Mouse (Mus musculus): ENCODE results near the gene Armh3. TPM values are rescaled to one million over a fixed set of nuclear protein-coding genes. Genes with fewer than 3 reads are reported as not detected.
A peak's percentile ranks its signal among the peaks of the same experiment; 100 is the strongest.
"Not testable (repeated sequence)": the region's sequence is repeated elsewhere in the genome, so short reads cannot be mapped to it uniquely, and the experiment has no call there.

The Armh3 gene
- total and polyA plus RNA-seq, 3 experiments, result 13.9 to 14.6 (median 14.2) TPM

GRCm38 (mm10) chr19:45807732-45808131, 190.6 kb downstream of the Armh3 start:
- DNase-seq, result no peak
- H3K4me3 ChIP-seq, result no peak overlapping the region
- no peak overlapping the region for H3K27ac ChIP-seq
- WGBS, result 90% methylated on average over 4 of the region's 4 CpGs
- H3K79me2 ChIP-seq (replicated peaks; ENCODE audit: control insufficient read depth, insufficient read depth, low read length), result no peaks in the 10 kb centered on the region
- intact Hi-C loops (cut with DNase I), result no loop called here
- no peaks in the 10 kb centered on the region for H3K36me3 ChIP-seq (ENCODE audit: control insufficient read depth, insufficient read depth, low read length)
- TF ChIP-seq POLR2A (IDR thresholded peaks at IDR 0.05; ENCODE audit: insufficient read depth, low read depth, low read length) (no peak), CTCF (IDR thresholded peaks at IDR 0.05) (no peak), EP300 (IDR thresholded peaks at IDR 0.05; ENCODE audit: insufficient read depth, low read depth, low read length) (no peak)
- H3K4me1 ChIP-seq (ENCODE audit: control insufficient read depth, insufficient read depth, low read length), result no peaks in the 10 kb centered on the region
- no peaks in the 10 kb centered on the region for H3K27me3 ChIP-seq (ENCODE audit: control insufficient read depth, insufficient read depth, low read length)
- no peak overlapping the region for H3K9ac ChIP-seq (ENCODE audit: low read depth, low read length)

GRCm38 (mm10) chr19:45805817-45806216, 192.5 kb downstream of the Armh3 start:
- intact Hi-C loops (cut with DNase I), result loop anchor here (2.0 kb wide), 1 partner anchor 147 kb away; no protein-coding TSS in a partner anchor
- not testable (repeated sequence) for H3K4me3 ChIP-seq; DNase-seq; H3K36me3 ChIP-seq (ENCODE audit: control insufficient read depth, insufficient read depth, low read length); H3K9ac ChIP-seq (ENCODE audit: low read depth, low read length); H3K27me3 ChIP-seq (ENCODE audit: control insufficient read depth, insufficient read depth, low read length); H3K27ac ChIP-seq; H3K4me1 ChIP-seq (ENCODE audit: control insufficient read depth, insufficient read depth, low read length); H3K79me2 ChIP-seq (replicated peaks; ENCODE audit: control insufficient read depth, insufficient read depth, low read length)
- WGBS, result 86% methylated on average over 6 of the region's 6 CpGs

- H3K27ac ChIP-seq, result no peak overlapping the region
- WGBS, result 27% methylated on average over 12 of the region's 12 CpGs
- TF ChIP-seq POLR2A (IDR thresholded peaks at IDR 0.05; ENCODE audit: insufficient read depth, low read depth, low read length), result no peak
- peak; percentile 81 for TF ChIP-seq CTCF (IDR thresholded peaks at IDR 0.05)
- no peaks in the 10 kb centered on the region; the same call in 1 of the 2 replicates for H3K79me2 ChIP-seq (replicated peaks; ENCODE audit: control insufficient read depth, insufficient read depth, low read length)
- DNase-seq, result no peak
- H3K36me3 ChIP-seq (ENCODE audit: control insufficient read depth, insufficient read depth, low read length), result no peaks in the 10 kb centered on the region
- H3K9ac ChIP-seq (ENCODE audit: low read depth, low read length), result no peak overlapping the region
- intact Hi-C loops (cut with DNase I), result loop anchor here (2.0 kb wide), 1 partner anchor 148 kb away; no protein-coding TSS in a partner anchor
- no peaks in the 10 kb centered on the region for H3K4me1 ChIP-seq (ENCODE audit: control insufficient read depth, insufficient read depth, low read length)
- H3K27me3 ChIP-seq (ENCODE audit: control insufficient read depth, insufficient read depth, low read length), result no peaks in the 10 kb centered on the region
- no peak overlapping the region for H3K4me3 ChIP-seq
These were observed 193.5 kb downstream of the Armh3 start for GRCm38 (mm10) chr19:45804593-45805368.

GRCm38 (mm10) chr19:45803408-45803807, 194.9 kb downstream of the Armh3 start:
- no peak overlapping the region for H3K9ac ChIP-seq (ENCODE audit: low read depth, low read length)
- no peaks in the 10 kb centered on the region; the same call in 1 of the 2 replicates for H3K79me2 ChIP-seq (replicated peaks; ENCODE audit: control insufficient read depth, insufficient read depth, low read length)
- no peak for TF ChIP-seq POLR2A (IDR thresholded peaks at IDR 0.05; ENCODE audit: insufficient read depth, low read depth, low read length)
- no peak for TF ChIP-seq EP300 (IDR thresholded peaks at IDR 0.05; ENCODE audit: insufficient read depth, low read depth, low read length)
- TF ChIP-seq CTCF (IDR thresholded peaks at IDR 0.05), result no peak
- H3K27me3 ChIP-seq (ENCODE audit: control insufficient read depth, insufficient read depth, low read length), result no peaks in the 10 kb centered on the region
- H3K36me3 ChIP-seq (ENCODE audit: control insufficient read depth, insufficient read depth, low read length), result no peaks in the 10 kb centered on the region
- no peaks in the 10 kb centered on the region for H3K4me1 ChIP-seq (ENCODE audit: control insufficient read depth, insufficient read depth, low read length)
- H3K4me3 ChIP-seq, result no peak overlapping the region
- intact Hi-C loops (cut with DNase I), result no loop called here
- no peak for DNase-seq
- 31% methylated on average over 4 of the region's 4 CpGs for WGBS
- no peak overlapping the region for H3K27ac ChIP-seq

GRCm38 (mm10) chr19:45802702-45803101, 195.6 kb downstream of the Armh3 start:
- no peak for DNase-seq
- intact Hi-C loops (cut with DNase I), result no loop called here
- Histone ChIP-seq H3K27me3 (ENCODE audit: control insufficient read depth, insufficient read depth, low read length) (no peaks in the 10 kb centered on the region), H3K79me2 (replicated peaks; ENCODE audit: control insufficient read depth, insufficient read depth, low read length) (no peaks in the 10 kb centered on the region; the same call in 1 of the 2 replicates), H3K4me3 (no peak overlapping the region), H3K4me1 (ENCODE audit: control insufficient read depth, insufficient read depth, low read length) (no peaks in the 10 kb centered on the region), H3K36me3 (ENCODE audit: control insufficient read depth, insufficient read depth, low read length) (no peaks in the 10 kb centered on the region), H3K9ac (ENCODE audit: low read depth, low read length) (no peak overlapping the region), H3K27ac (no peak overlapping the region)
- TF ChIP-seq EP300 (IDR thresholded peaks at IDR 0.05; ENCODE audit: insufficient read depth, low read depth, low read length), result no peak
- no peak for TF ChIP-seq CTCF (IDR thresholded peaks at IDR 0.05)
- no peak for TF ChIP-seq POLR2A (IDR thresholded peaks at IDR 0.05; ENCODE audit: insufficient read depth, low read depth, low read length)
- 48% methylated on average over 4 of the region's 4 CpGs for WGBS

GRCm38 (mm10) chr19:45796879-45797278, 201.4 kb downstream of the Armh3 start:
- Histone ChIP-seq H3K27me3 (ENCODE audit: control insufficient read depth, insufficient read depth, low read length) (no peaks in the 10 kb centered on the region), H3K9ac (ENCODE audit: low read depth, low read length) (no peak overlapping the region), H3K36me3 (ENCODE audit: control insufficient read depth, insufficient read depth, low read length) (no peaks in the 10 kb centered on the region), H3K4me3 (no peak overlapping the region), H3K27ac (no peak overlapping the region), H3K4me1 (ENCODE audit: control insufficient read depth, insufficient read depth, low read length) (no peaks in the 10 kb centered on the region), H3K79me2 (replicated peaks; ENCODE audit: control insufficient read depth, insufficient read depth, low read length) (no peaks in the 10 kb centered on the region)
- TF ChIP-seq CTCF (IDR thresholded peaks at IDR 0.05), result no peak
- TF ChIP-seq EP300 (IDR thresholded peaks at IDR 0.05; ENCODE audit: insufficient read depth, low read depth, low read length), result no peak
- TF ChIP-seq POLR2A (IDR thresholded peaks at IDR 0.05; ENCODE audit: insufficient read depth, low read depth, low read length), result no peak
- intact Hi-C loops (cut with DNase I), result no loop called here
- DNase-seq, result no peak
- WGBS, result 73% methylated on average over 15 of the region's 15 CpGs
